Mouse (Mus musculus): ENCODE data around the gene BC004004. TPM values are rescaled to one million over a fixed set of nuclear protein-coding genes. Genes with fewer than 3 reads are reported as not detected.
"Not testable (repeated sequence)": the region's sequence is repeated elsewhere in the genome, so short reads cannot be mapped to it uniquely, and the experiment has no call there.

Gene BC004004
- polyA plus RNA-seq, 1 experiment from 2014 or later: 62.2 TPM

GRCm38 (mm10) chr17:29347645-29348256, 79.2 kb downstream of the BC004004 start, which contains the start of gene Mtch1:
Gene Mtch1 (minus strand): TSS chr17:29347934.
- under 1% methylated on average over 39 of the region's 53 CpGs for WGBS
- Histone ChIP-seq H3K4me1 (ENCODE audit: control insufficient read depth, insufficient read depth, low read length) (peaks cover 8% of the 10 kb centered on the region), H3K9ac (ENCODE audit: low read length) (peak within 1 kb of the TSS; percentile 75), H3K36me3 (ENCODE audit: control insufficient read depth, insufficient read depth, low read length) (no peaks in the 10 kb centered on the region), H3K27me3 (ENCODE audit: control insufficient read depth, insufficient read depth, low read length) (no peaks in the 10 kb centered on the region), H3K9me3 (ENCODE audit: control insufficient read depth, low read length) (no peaks in the 10 kb centered on the region), H3K4me2 (ENCODE audit: low read depth) (peak within 1 kb of the TSS; percentile 80), H3K4me3 (ENCODE audit: low read depth, low read length) (peak within 1 kb of the TSS; percentile 76), H3K27ac (ENCODE audit: low read depth, low read length) (peak within 1 kb of the TSS; percentile 79)
- DNase-seq (ENCODE audit: low spot score): peak; percentile 100
- peak; percentile 93 for ATAC-seq (ENCODE audit: insufficient read depth, low FRiP score, low TSS enrichment)

DNA sequence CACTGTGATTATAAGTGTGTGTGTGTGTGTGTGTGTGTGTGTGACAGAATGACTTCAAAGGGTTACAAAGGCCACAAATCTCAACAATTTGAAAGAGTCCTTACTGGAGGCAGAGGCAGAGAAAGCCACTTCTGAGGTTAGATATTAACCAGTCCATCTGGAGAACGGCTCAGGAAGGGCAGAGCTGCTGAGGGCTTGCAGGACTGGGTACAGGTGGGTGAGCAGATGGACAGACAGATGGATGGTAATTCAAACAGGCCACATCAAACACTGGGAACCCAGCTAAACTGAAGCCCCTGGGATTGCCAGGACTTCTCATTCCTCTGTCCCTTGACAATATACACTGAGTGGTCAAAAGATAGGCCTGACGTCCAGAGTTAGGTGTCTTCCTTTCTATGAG, 80.4 kb downstream of the BC004004 start:
- ATAC-seq (ENCODE audit: insufficient read depth, low FRiP score, low TSS enrichment): no peak
- Histone ChIP-seq H3K9ac (ENCODE audit: low read length) (no peak overlapping the region), H3K27me3 (ENCODE audit: control insufficient read depth, insufficient read depth, low read length) (no peaks in the 10 kb centered on the region), H3K27ac (ENCODE audit: low read depth, low read length) (no peak overlapping the region), H3K4me3 (ENCODE audit: low read depth, low read length) (no peak overlapping the region), H3K9me3 (ENCODE audit: control insufficient read depth, low read length) (no peaks in the 10 kb centered on the region), H3K4me1 (ENCODE audit: control insufficient read depth, insufficient read depth, low read length) (peaks cover 8% of the 10 kb centered on the region), H3K36me3 (ENCODE audit: control insufficient read depth, insufficient read depth, low read length) (no peaks in the 10 kb centered on the region), H3K4me2 (ENCODE audit: low read depth) (no peak overlapping the region)
- 73% methylated on average over 2 of the region's 2 CpGs for WGBS
- DNase-seq (ENCODE audit: low spot score): no peak

- H3K4me2 ChIP-seq (ENCODE audit: low read depth); H3K9ac ChIP-seq (ENCODE audit: low read length); H3K4me3 ChIP-seq (ENCODE audit: low read depth, low read length); H3K27ac ChIP-seq (ENCODE audit: low read depth, low read length); DNase-seq (ENCODE audit: low spot score); H3K9me3 ChIP-seq (ENCODE audit: control insufficient read depth, low read length); H3K36me3 ChIP-seq (ENCODE audit: control insufficient read depth, insufficient read depth, low read length); H3K27me3 ChIP-seq (ENCODE audit: control insufficient read depth, insufficient read depth, low read length); ATAC-seq (ENCODE audit: insufficient read depth, low FRiP score, low TSS enrichment): not testable (repeated sequence)
- peaks cover 18% of the 10 kb centered on the region for H3K4me1 ChIP-seq (ENCODE audit: control insufficient read depth, insufficient read depth, low read length)
- 74% methylated on average over 5 of the region's 5 CpGs for WGBS
Measured at GRCm38 (mm10) chr17:29351056-29351455, 82.5 kb downstream of the BC004004 start.

GRCm38 (mm10) chr17:29355461-29355840, 86.9 kb downstream of the BC004004 start:
- H3K27ac ChIP-seq (ENCODE audit: low read depth, low read length): peak overlapping the region; percentile 99
- 23% methylated on average over 5 of the region's 5 CpGs for WGBS
- H3K27me3 ChIP-seq (ENCODE audit: control insufficient read depth, insufficient read depth, low read length): no peaks in the 10 kb centered on the region
- no peaks in the 10 kb centered on the region for H3K9me3 ChIP-seq (ENCODE audit: control insufficient read depth, low read length)
- peak overlapping the region; percentile 72 for H3K9ac ChIP-seq (ENCODE audit: low read length)
- peaks cover 18% of the 10 kb centered on the region for H3K4me1 ChIP-seq (ENCODE audit: control insufficient read depth, insufficient read depth, low read length)
- H3K4me2 ChIP-seq (ENCODE audit: low read depth): peak overlapping the region; percentile 53
- no peaks in the 10 kb centered on the region for H3K36me3 ChIP-seq (ENCODE audit: control insufficient read depth, insufficient read depth, low read length)
- H3K4me3 ChIP-seq (ENCODE audit: low read depth, low read length): no peak overlapping the region
- DNase-seq (ENCODE audit: low spot score) (peak; percentile 71), ATAC-seq (ENCODE audit: insufficient read depth, low FRiP score, low TSS enrichment) (peak; percentile 66)

DNA sequence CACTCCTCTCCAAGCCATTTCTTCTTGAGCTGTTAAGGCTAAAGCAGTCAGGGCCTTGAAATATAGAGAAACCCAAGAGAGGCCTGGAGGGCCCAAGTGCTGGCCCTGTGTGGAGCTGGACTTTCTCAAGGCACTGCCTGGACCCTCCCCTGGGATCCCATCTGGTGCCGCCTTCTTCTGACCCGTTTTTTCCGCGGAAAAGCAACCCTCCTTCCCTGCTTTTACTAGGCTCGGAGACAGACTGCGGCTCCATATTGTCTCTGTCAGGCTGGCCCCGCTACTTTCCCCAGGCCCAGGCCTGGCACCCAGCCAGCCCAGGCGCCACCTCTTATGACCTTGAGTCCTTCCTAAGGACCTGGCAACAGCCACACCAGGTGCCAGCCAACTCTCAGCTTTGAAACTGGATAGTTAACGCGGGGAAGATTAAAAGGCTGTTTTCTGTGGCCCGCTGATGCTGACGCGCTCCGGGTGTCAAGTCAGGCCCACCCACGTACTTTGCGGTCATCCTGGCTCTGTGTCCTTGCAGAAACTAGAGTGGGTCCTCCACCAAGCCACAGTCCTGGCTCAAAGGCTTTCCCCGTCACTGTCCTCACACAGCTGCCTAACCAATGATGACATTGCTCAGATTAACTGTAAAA, 87.4 kb downstream of the BC004004 start:
- Histone ChIP-seq H3K27ac (ENCODE audit: low read depth, low read length) (peak overlapping the region; percentile 99), H3K4me2 (ENCODE audit: low read depth) (peak overlapping the region; percentile 53), H3K9ac (ENCODE audit: low read length) (peak overlapping the region; percentile 72), H3K27me3 (ENCODE audit: control insufficient read depth, insufficient read depth, low read length) (no peaks in the 10 kb centered on the region), H3K9me3 (ENCODE audit: control insufficient read depth, low read length) (no peaks in the 10 kb centered on the region), H3K4me1 (ENCODE audit: control insufficient read depth, insufficient read depth, low read length) (peaks cover 18% of the 10 kb centered on the region), H3K36me3 (ENCODE audit: control insufficient read depth, insufficient read depth, low read length) (no peaks in the 10 kb centered on the region), H3K4me3 (ENCODE audit: low read depth, low read length) (peak overlapping the region; percentile 17)
- 19% methylated on average over 17 of the region's 17 CpGs for WGBS
- DNase-seq (ENCODE audit: low spot score) (peak; percentile 59), ATAC-seq (ENCODE audit: insufficient read depth, low FRiP score, low TSS enrichment) (peak; percentile 61)

DNA sequence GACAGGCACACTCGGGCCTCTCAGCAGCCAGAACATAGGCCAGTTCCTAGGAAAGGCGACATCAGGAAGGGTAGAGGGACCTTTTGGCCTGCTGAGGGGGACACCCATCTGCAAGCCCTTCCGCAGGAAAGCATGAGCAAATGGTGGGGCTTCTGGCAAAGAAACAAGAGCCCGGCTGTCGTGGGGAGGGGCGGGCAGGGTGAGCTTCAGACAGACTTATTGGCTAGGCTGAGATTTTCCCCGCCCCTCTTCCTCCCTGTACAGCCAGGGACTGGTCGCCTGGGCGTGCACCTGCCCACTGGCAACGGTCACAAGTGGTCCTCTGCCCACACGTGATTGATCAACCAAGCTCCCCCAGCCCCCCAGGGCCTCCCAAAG, 87.9 kb downstream of the BC004004 start:
- H3K9me3 ChIP-seq (ENCODE audit: control insufficient read depth, low read length): no peaks in the 10 kb centered on the region
- peak overlapping the region; percentile 17 for H3K4me3 ChIP-seq (ENCODE audit: low read depth, low read length)
- H3K27ac ChIP-seq (ENCODE audit: low read depth, low read length): peak overlapping the region; percentile 99
- H3K27me3 ChIP-seq (ENCODE audit: control insufficient read depth, insufficient read depth, low read length): no peaks in the 10 kb centered on the region
- DNase-seq (ENCODE audit: low spot score) (peak; percentile 87), ATAC-seq (ENCODE audit: insufficient read depth, low FRiP score, low TSS enrichment) (peak; percentile 95)
- H3K4me1 ChIP-seq (ENCODE audit: control insufficient read depth, insufficient read depth, low read length): peaks cover 18% of the 10 kb centered on the region
- peak overlapping the region; percentile 72 for H3K9ac ChIP-seq (ENCODE audit: low read length)
- H3K4me2 ChIP-seq (ENCODE audit: low read depth): peak overlapping the region; percentile 53
- no peaks in the 10 kb centered on the region for H3K36me3 ChIP-seq (ENCODE audit: control insufficient read depth, insufficient read depth, low read length)
- WGBS: under 1% methylated on average over 11 of the region's 11 CpGs

GRCm38 (mm10) chr17:29356882-29357281, 88.3 kb downstream of the BC004004 start:
- Histone ChIP-seq H3K4me2 (ENCODE audit: low read depth) (peak overlapping the region; percentile 53), H3K9ac (ENCODE audit: low read length) (peak overlapping the region; percentile 47), H3K27me3 (ENCODE audit: control insufficient read depth, insufficient read depth, low read length) (no peaks in the 10 kb centered on the region), H3K4me3 (ENCODE audit: low read depth, low read length) (peak overlapping the region; percentile 17), H3K27ac (ENCODE audit: low read depth, low read length) (peak overlapping the region; percentile 99), H3K36me3 (ENCODE audit: control insufficient read depth, insufficient read depth, low read length) (no peaks in the 10 kb centered on the region), H3K4me1 (ENCODE audit: control insufficient read depth, insufficient read depth, low read length) (peaks cover 18% of the 10 kb centered on the region), H3K9me3 (ENCODE audit: control insufficient read depth, low read length) (no peaks in the 10 kb centered on the region)
- DNase-seq (ENCODE audit: low spot score): no peak
- ATAC-seq (ENCODE audit: insufficient read depth, low FRiP score, low TSS enrichment): peak; percentile 63
- 3% methylated on average over 8 of the region's 9 CpGs for WGBS

GRCm38 (mm10) chr17:29358928-29359327, 90.3 kb downstream of the BC004004 start:
- 78% methylated on average over 3 of the region's 3 CpGs for WGBS
- Histone ChIP-seq H3K27me3 (ENCODE audit: control insufficient read depth, insufficient read depth, low read length) (no peaks in the 10 kb centered on the region), H3K4me3 (ENCODE audit: low read depth, low read length) (no peak overlapping the region), H3K4me2 (ENCODE audit: low read depth) (no peak overlapping the region), H3K4me1 (ENCODE audit: control insufficient read depth, insufficient read depth, low read length) (peaks cover 18% of the 10 kb centered on the region), H3K36me3 (ENCODE audit: control insufficient read depth, insufficient read depth, low read length) (no peaks in the 10 kb centered on the region), H3K27ac (ENCODE audit: low read depth, low read length) (no peak overlapping the region), H3K9ac (ENCODE audit: low read length) (no peak overlapping the region), H3K9me3 (ENCODE audit: control insufficient read depth, low read length) (no peaks in the 10 kb centered on the region)
- DNase-seq (ENCODE audit: low spot score): no peak
- no peak for ATAC-seq (ENCODE audit: insufficient read depth, low FRiP score, low TSS enrichment)

DNA sequence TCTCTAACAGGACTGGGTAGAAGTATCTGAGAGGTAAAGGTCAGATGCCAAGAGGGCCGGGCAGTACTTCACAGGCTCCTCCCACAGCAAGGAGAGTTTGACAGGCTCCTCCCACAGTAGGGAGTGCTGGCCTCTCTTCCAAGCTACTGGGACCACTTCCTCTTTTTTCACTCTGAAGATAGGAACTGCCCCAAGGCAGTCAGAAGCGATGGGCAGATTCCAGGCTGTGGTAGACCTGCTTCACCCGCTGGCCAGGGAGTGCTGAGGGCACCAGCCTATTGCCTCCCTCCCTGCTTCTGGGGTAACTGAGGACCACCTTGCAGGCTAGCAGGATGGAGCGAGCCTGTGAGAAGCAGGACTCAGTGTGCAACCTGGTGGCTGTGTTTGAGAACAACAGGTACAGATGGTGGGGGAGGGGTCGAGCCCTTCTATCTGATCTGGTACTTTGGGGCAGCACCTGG, 92.2 kb downstream of the BC004004 start, which contains the start of gene Fgd2:
Fgd2 (plus strand) TSS at position 154 of the 461 bp plus-strand sequence.
- H3K4me3 ChIP-seq (ENCODE audit: low read depth, low read length): no peak within 1 kb of the TSS
- WGBS: 24% methylated on average over 5 of the region's 5 CpGs
- ATAC-seq (ENCODE audit: insufficient read depth, low FRiP score, low TSS enrichment): no peak
- H3K36me3 ChIP-seq (ENCODE audit: control insufficient read depth, insufficient read depth, low read length): no peaks in the 10 kb centered on the region
- no peaks in the 10 kb centered on the region for H3K27me3 ChIP-seq (ENCODE audit: control insufficient read depth, insufficient read depth, low read length)
- no peaks in the 10 kb centered on the region for H3K9me3 ChIP-seq (ENCODE audit: control insufficient read depth, low read length)
- no peak within 1 kb of the TSS for H3K27ac ChIP-seq (ENCODE audit: low read depth, low read length)
- H3K4me1 ChIP-seq (ENCODE audit: control insufficient read depth, insufficient read depth, low read length): peaks cover 11% of the 10 kb centered on the region
- H3K9ac ChIP-seq (ENCODE audit: low read length): no peak within 1 kb of the TSS
- DNase-seq (ENCODE audit: low spot score): no peak
- H3K4me2 ChIP-seq (ENCODE audit: low read depth): no peak within 1 kb of the TSS
